Mouse (Mus musculus) intestine, embryonic 14.5 days (tissue): ENCODE measurements around the gene Aadac. TPM values are rescaled to one million over a fixed set of nuclear protein-coding genes. Genes with fewer than 3 reads are reported as not detected.

Experiments
- polyA plus RNA-seq: library from polyadenylated mRNA; unstranded; fragments of >200 nt; fragmentation: Nextera tagmentation; extraction: Ambion mirVana; gene quantifications from 2 replicates; pipeline ENCODE4 v1.2.1, GENCODE M21; 2014

Aadac gene
- polyA plus RNA-seq, 1 experiment from 2014 or later, result 22.1 TPM

Other genes with a start within 250 kb of the Aadac start
- gene Gm8298, start 164.7 kb upstream of the Aadac start, polyA plus RNA-seq, result not detected in 2 replicates
- gene C130079G13Rik, start 100.5 kb upstream of the Aadac start, polyA plus RNA-seq, result not detected in 2 replicates
- not detected in 2 replicates for gene Aadacl2, start 19.0 kb upstream of the Aadac start, polyA plus RNA-seq
- 0.34 TPM in 1 of 2 replicates, not detected in the other for gene Sucnr1, start 56.2 kb downstream of the Aadac start, polyA plus RNA-seq